Mouse (Mus musculus) MEL (cell line): ENCODE data around the gene B3gnt7.

Experiments
- CTCF ChIP-seq, 3 experiments: IDR thresholded peaks in 2 of 3; conservative IDR thresholded peaks in 1 of 3; 2 replicates each; pipeline ENCODE4 v1.5.1; 2011 to 2012; ENCODE audit warnings: low read length in 3 of 3, low read depth in 2 of 3, mild to moderate bottlenecking in 2 of 3, improper control_type of control experiment in 1 of 3, inconsistent platforms in 1 of 3, mixed read lengths in 1 of 3, moderate library complexity in 1 of 3; ENCODE audit not compliant: control insufficient read depth in 1 of 3, insufficient read depth in 1 of 3, poor library complexity in 1 of 3, severe bottlenecking in 1 of 3
- ETS1 ChIP-seq: IDR thresholded peaks from 2 replicates; pipeline ENCODE4 v1.6.1; 2012; ENCODE audit warnings: low read depth, mild to moderate bottlenecking, inconsistent platforms, low read length, improper control_type of control experiment, moderate library complexity
- GATA1 ChIP-seq: IDR thresholded peaks from 2 replicates; pipeline ENCODE4 v1.6.1; 2011; ENCODE audit warnings: low read depth, low read length, improper control_type of control experiment
- KAT2A ChIP-seq: conservative IDR thresholded peaks from 2 replicates; pipeline ENCODE4 v1.6.1; 2012; ENCODE audit warnings: low read depth, low read length, improper control_type of control experiment, inconsistent platforms
- NRF1 ChIP-seq: IDR thresholded peaks from 2 replicates; pipeline ENCODE4 v1.6.1; 2014; ENCODE audit warnings: low read depth, mild to moderate bottlenecking, inconsistent platforms, low read length, improper control_type of control experiment, moderate library complexity; ENCODE audit not compliant: poor library complexity, insufficient read depth, severe bottlenecking
- POLR2A ChIP-seq, 2 experiments: IDR thresholded peaks; 2 replicates each; pipeline ENCODE4 v1.6.1; 2011 to 2012; ENCODE audit warnings: low read length in 2 of 2, mild to moderate bottlenecking in 2 of 2, control low read depth in 1 of 2, improper control_type of control experiment in 1 of 2, low read depth in 1 of 2, moderate library complexity in 1 of 2; ENCODE audit not compliant: control insufficient read depth in 1 of 2, insufficient read depth in 1 of 2, poor library complexity in 1 of 2
- POLR2AphosphoS5 ChIP-seq: IDR thresholded peaks from 2 replicates; pipeline ENCODE4 v1.6.1; 2012; ENCODE audit warnings: low read depth, borderline replicate concordance, mild to moderate bottlenecking, inconsistent platforms, low read length, moderate library complexity, mixed read lengths
- SIN3A ChIP-seq: IDR thresholded peaks from 2 replicates; pipeline ENCODE4 v1.6.1; 2012; ENCODE audit warnings: low read length, improper control_type of control experiment, inconsistent platforms
- USF1 ChIP-seq: IDR thresholded peaks from 2 replicates; pipeline ENCODE4 v1.6.1; 2014; ENCODE audit warnings: low read depth, mild to moderate bottlenecking, inconsistent platforms, low read length, improper control_type of control experiment, moderate library complexity
- ZC3H11A ChIP-seq: IDR thresholded peaks from 2 replicates; pipeline ENCODE4 v1.6.1; 2012; ENCODE audit warnings: low read depth, mild to moderate bottlenecking, inconsistent platforms, low read length, improper control_type of control experiment
- ZNF384 ChIP-seq: IDR thresholded peaks from 2 replicates; pipeline ENCODE4 v1.6.1; 2012; ENCODE audit warnings: low read depth, mild to moderate bottlenecking, inconsistent platforms, low read length, improper control_type of control experiment

DNA sequence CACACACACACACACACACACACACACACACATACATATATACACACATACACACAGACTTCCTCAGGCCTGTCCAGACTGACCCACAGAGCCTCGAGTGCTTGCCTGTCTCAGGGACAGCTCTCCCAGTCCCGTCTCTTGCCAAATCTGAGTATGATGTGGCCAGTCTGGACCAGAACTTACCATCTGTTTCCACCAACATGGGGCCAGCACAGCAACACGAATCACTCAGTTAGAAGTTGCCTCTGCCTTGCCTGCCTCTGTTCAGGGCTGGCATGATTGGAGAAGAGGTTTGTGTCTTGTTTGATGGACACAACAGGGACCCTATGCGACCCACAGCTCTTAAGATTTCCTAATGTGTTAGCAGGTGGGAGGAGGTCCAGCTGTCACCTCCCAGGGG lies 46.3 kb upstream of the B3gnt7 start:
- TF ChIP-seq CTCF (IDR thresholded peaks at IDR 0.05 in 2 of 3, conservative IDR thresholded peaks at IDR 0.05 in 1 of 3; ENCODE audit: control insufficient read depth in 1 of 3, insufficient read depth in 1 of 3, low read depth in 2 of 3, low read length in 3 of 3, poor library complexity in 1 of 3, severe bottlenecking in 1 of 3) (no peak), ZNF384 (no peak), GATA1 (no peak), ETS1 (no peak), KAT2A (no peak), USF1 (no peak), ZC3H11A (no peak), POLR2A (IDR thresholded peaks at IDR 0.05; ENCODE audit: control insufficient read depth in 1 of 2, insufficient read depth in 1 of 2, low read depth in 1 of 2, low read length in 2 of 2, poor library complexity in 1 of 2) (no peak), SIN3A (no peak), NRF1 (no peak), POLR2AphosphoS5 (no peak)
